Mouse (Mus musculus) heart, postnatal 0 days (tissue): ENCODE results near the gene Smim13. TPM values are rescaled to one million over a fixed set of nuclear protein-coding genes. Genes with fewer than 3 reads are reported as not detected.

ENCODE experiments used
- ATAC-seq: fragments of 200-750 bp; cut with Nextera tagmentation; 2 replicates; pipeline ENCODE4 v1.8.0; 2017; ENCODE audit warnings: low read depth, moderate number of reproducible peaks, moderate library complexity; ENCODE audit not compliant: insufficient read depth
- DNase-seq: peaks from one replicate; pipeline ENCODE4 v3.0.0-alpha.2; 2016; ENCODE audit warnings: low spot score
- H3K27ac ChIP-seq: fragments of 300-500 bp; sonication (generic); 2 replicates; pipeline ENCODE4 v1.5.1; 2014; ENCODE audit warnings: low read depth, mild to moderate bottlenecking
- H3K27me3 ChIP-seq: fragments of 300-500 bp; sonication (generic); 2 replicates; pipeline ENCODE4 v1.6.1; 2014; ENCODE audit warnings: low read length, mixed read lengths; ENCODE audit not compliant: control insufficient read depth, insufficient read depth
- H3K36me3 ChIP-seq: fragments of 300-500 bp; sonication (generic); replicated peaks from 2 replicates; pipeline ENCODE4 v1.6.1; 2014; ENCODE audit warnings: low read length, mixed read lengths; ENCODE audit not compliant: control insufficient read depth, insufficient read depth
- H3K4me1 ChIP-seq: fragments of 300-500 bp; sonication (generic); 2 replicates; pipeline ENCODE4 v1.6.1; 2014; ENCODE audit warnings: antibody characterized with exemption; ENCODE audit not compliant: control insufficient read depth, insufficient read depth
- H3K4me2 ChIP-seq: fragments of 300-500 bp; sonication (generic); 2 replicates; pipeline ENCODE4 v1.6.1; 2014; ENCODE audit warnings: low read depth, mild to moderate bottlenecking, low read length, moderate library complexity
- H3K4me3 ChIP-seq: fragments of 300-500 bp; sonication (generic); 2 replicates; pipeline ENCODE4 v1.5.1; 2014; ENCODE audit warnings: low read depth, low read length
- H3K9ac ChIP-seq: fragments of 300-500 bp; sonication (generic); replicated peaks from 2 replicates; pipeline ENCODE4 v1.6.1; 2014; ENCODE audit warnings: low read depth, low read length, mixed read lengths
- H3K9me3 ChIP-seq: fragments of 300-500 bp; sonication (generic); replicated peaks from 2 replicates; pipeline ENCODE4 v1.6.1; 2016; ENCODE audit warnings: low read length; ENCODE audit not compliant: control insufficient read depth
- CTCF ChIP-seq: IDR thresholded peaks from 2 replicates; pipeline ENCODE4 v1.5.1; 2016; ENCODE audit warnings: antibody characterized with exemption, control low read depth, low read depth
- EP300 ChIP-seq: IDR thresholded peaks from 2 replicates; pipeline ENCODE4 v1.6.1; 2016; ENCODE audit warnings: antibody characterized with exemption, low read depth
- WGBS: fragments of 180-500 bp; shearing (Covaris S2); extraction: QIAGEN DNeasy Blood & Tissue Kit; methylation state at CpG from one replicate; pipeline ENCODE4 v1.1.7; 2014; 5-methylcytosine and 5-hydroxymethylcytosine counted together
- polyA plus RNA-seq: library from polyadenylated mRNA; unstranded; fragments of >200 nt; fragmentation: Nextera tagmentation; extraction: Ambion mirVana; gene quantifications from 2 replicates; pipeline ENCODE4 v1.2.1, GENCODE M21; 2015
- total RNA-seq: library from RNA; depleted of rRNA; stranded (reverse); fragments of >200 nt; gene quantifications from 2 replicates; pipeline ENCODE4 v1.2.3, GENCODE M21; 2014; ENCODE audit warnings: low replicate concordance; rRNA removed

Gene Smim13
- total and polyA plus RNA-seq, 2 experiments from 2014 or later: 7.9 to 15.5 TPM

- ATAC-seq: no peak
Observed at GRCm38 (mm10) chr13:41326134-41326533, 76.5 kb downstream of the Smim13 start.

More at GRCm38 (mm10) chr13:41326134-41326533, 76.5 kb downstream of the Smim13 start:
- Histone ChIP-seq H3K4me1 (peaks cover 18% of the 10 kb centered on the region), H3K4me3 (no peak overlapping the region), H3K9me3 (no peaks in the 10 kb centered on the region), H3K36me3 (peaks cover 17% of the 10 kb centered on the region), H3K4me2 (no peak overlapping the region), H3K27me3 (no peaks in the 10 kb centered on the region), H3K9ac (no peak overlapping the region), H3K27ac (no peak overlapping the region)
- TF ChIP-seq CTCF: no peak
- TF ChIP-seq EP300: no peak
- DNase-seq: no peak
- WGBS: 84% methylated on average over 4 of the region's 4 CpGs

Other genes with a start within 250 kb of the Smim13 start
- gene Pak1ip1, start 248.8 kb upstream of the Smim13 start, total RNA-seq: 38.2 and 43.5 TPM in 2 replicates
- gene Pak1ip1, start 248.8 kb upstream of the Smim13 start, polyA plus RNA-seq: 43.1 and 48.0 TPM in 2 replicates
- gene Tmem14c, start 233.6 kb upstream of the Smim13 start, total RNA-seq: 116 and 142 TPM in 2 replicates
- gene Tmem14c, start 233.6 kb upstream of the Smim13 start, polyA plus RNA-seq: 282 and 290 TPM in 2 replicates
- gene Mak, start 170.1 kb upstream of the Smim13 start, total RNA-seq: not detected in 2 replicates
- gene Mak, start 170.1 kb upstream of the Smim13 start, polyA plus RNA-seq: 0.05 and 0.14 TPM in 2 replicates
- gene Gcm2, start 138.8 kb upstream of the Smim13 start, total RNA-seq: not detected in 2 replicates
- gene Gcm2, start 138.8 kb upstream of the Smim13 start, polyA plus RNA-seq: not detected in 2 replicates
- not detected in 2 replicates for gene Sycp2l, start 135.5 kb upstream of the Smim13 start, total RNA-seq
- gene Sycp2l, start 135.5 kb upstream of the Smim13 start, polyA plus RNA-seq: not detected in 2 replicates
- 0.35 TPM in 1 of 2 replicates, not detected in the other for gene Elovl2, start 29.4 kb upstream of the Smim13 start, total RNA-seq
- 0.22 and 0.23 TPM in 2 replicates for gene Elovl2, start 29.4 kb upstream of the Smim13 start, polyA plus RNA-seq
- not detected in 2 replicates for gene Gm17364, start 24.1 kb downstream of the Smim13 start, total RNA-seq
- gene Gm17364, start 24.1 kb downstream of the Smim13 start, polyA plus RNA-seq: not detected in 2 replicates
- 28.2 and 42.6 TPM in 2 replicates for gene Nedd9, start 237.5 kb downstream of the Smim13 start, total RNA-seq
- 9.0 and 10.1 TPM in 2 replicates for gene Nedd9, start 237.5 kb downstream of the Smim13 start, polyA plus RNA-seq